Comparison of ENCODE assay signal across 17 mouse cellular contexts in the genomic region with DNA sequence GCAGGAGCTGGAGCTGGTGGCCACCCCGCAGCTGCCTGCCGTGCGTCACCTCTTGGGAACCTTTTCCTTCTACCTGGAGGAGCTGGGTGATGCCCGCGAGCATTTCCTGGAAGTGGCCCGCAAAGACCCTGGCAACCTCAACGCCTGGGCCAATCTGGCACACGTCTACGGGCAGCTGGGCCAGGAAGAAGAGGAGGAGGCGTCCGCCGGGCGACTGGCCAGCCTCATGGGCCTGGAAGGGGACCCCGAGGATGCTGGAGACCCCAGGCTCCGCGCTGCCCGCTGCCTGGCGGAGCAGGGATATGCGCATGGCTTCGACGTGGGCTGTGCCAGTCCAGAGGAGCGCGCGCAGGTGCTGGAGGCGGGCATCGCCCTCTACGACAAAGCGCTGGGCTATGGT. TPM values are rescaled to one million over a fixed set of nuclear protein-coding genes. Genes with fewer than 3 reads are reported as not detected.
DNase-seq lines count a peak whose midpoint lies in the region; ATAC-seq lines count a peak whose summit lies in the region.
"Had no signal": no experiment of that assay in that cellular context is flagged by ENCODE, and none has a peak within 500 bp of the region (broad histone marks: within the 10 kb centered on the region; RNA-seq: fewer than 3 reads in every experiment).

No protein-coding gene starts in this region.

- DNase-seq in heart, embryonic 10.5 days (ENCODE audit: low spot score), result no peak
- DNase-seq in heart, postnatal 4 days, result no peak
- DNase-seq in liver, result no peak
- DNase-seq in embryonic facial prominence, embryonic 14.5 days (ENCODE audit: low spot score), result no peak
- DNase-seq in urinary bladder, postnatal 36 days (ENCODE audit: low spot score in 2 of 2), result no peak
- no peak for DNase-seq in ovary, adult 18-20 months (ENCODE audit: low spot score)
- DNase-seq: gastrocnemius, postnatal 14 days; kidney, postnatal 4 days; thymus, adult 2 months had no signal

- ATAC-seq in liver, embryonic 15.5 days (ENCODE audit: insufficient read depth), result no peak
- ATAC-seq in embryonic facial prominence, embryonic 14.5 days (ENCODE audit: low read depth), result no peak
- ATAC-seq in limb, embryonic 15.5 days (ENCODE audit: insufficient number of reproducible peaks, low FRiP score, low TSS enrichment, low read depth), result no peak

- no peak overlapping the region for H3K9ac ChIP-seq in liver, embryonic 15.5 days
- H3K9ac ChIP-seq in embryonic facial prominence, embryonic 14.5 days (ENCODE audit: low read depth, low read length), result peak overlapping the region; percentile 19; the same call in 1 of the 2 replicates
- H3K9ac ChIP-seq in limb, embryonic 15.5 days, result no peak overlapping the region
- H3K9ac ChIP-seq: forebrain, embryonic 12.5 days had no signal

- peaks cover 88% of the 10 kb centered on the region for H3K27me3 ChIP-seq in heart, embryonic 10.5 days (ENCODE audit: insufficient read depth, poor library complexity, severe bottlenecking)
- peaks cover 78% of the 10 kb centered on the region for H3K27me3 ChIP-seq in liver, embryonic 15.5 days
- peaks cover 38% of the 10 kb centered on the region for H3K27me3 ChIP-seq in embryonic facial prominence, embryonic 14.5 days (replicated peaks; ENCODE audit: control insufficient read depth, insufficient read depth, low read length)
- H3K27me3 ChIP-seq in limb, embryonic 15.5 days, result peaks cover 45% of the 10 kb centered on the region

- peak overlapping the region; percentile 30; the same call in 1 of the 2 replicates for H3K4me2 ChIP-seq in liver, embryonic 15.5 days
- H3K4me2 ChIP-seq in embryonic facial prominence, embryonic 14.5 days (ENCODE audit: low read depth, low read length), result peak overlapping the region; percentile 20; the same call in 1 of the 2 replicates
- H3K4me2 ChIP-seq in limb, embryonic 15.5 days, result 0 out of 2 replicates have a peak overlapping the region, but pooled peaks have one; percentile 26
- H3K4me2 ChIP-seq: forebrain, embryonic 12.5 days had no signal

- no peaks in the 10 kb centered on the region for H3K9me3 ChIP-seq in heart, embryonic 10.5 days
- H3K9me3 ChIP-seq in liver, embryonic 15.5 days (replicated peaks), result no peaks in the 10 kb centered on the region
- no peaks in the 10 kb centered on the region for H3K9me3 ChIP-seq in embryonic facial prominence, embryonic 14.5 days (ENCODE audit: control insufficient read depth, low read length)
- H3K9me3 ChIP-seq in limb, embryonic 15.5 days, result no peaks in the 10 kb centered on the region
- H3K9me3 ChIP-seq: forebrain, embryonic 12.5 days had no signal

- no peak overlapping the region for H3K27ac ChIP-seq in heart, embryonic 10.5 days
- no peak overlapping the region for H3K27ac ChIP-seq in liver, embryonic 15.5 days (replicated peaks)
- no peak overlapping the region for H3K27ac ChIP-seq in embryonic facial prominence, embryonic 14.5 days (replicated peaks; ENCODE audit: low read depth, low read length)
- H3K27ac ChIP-seq in limb, embryonic 15.5 days, result no peak overlapping the region
- H3K27ac ChIP-seq: forebrain, embryonic 12.5 days had no signal

- WGBS in heart, embryonic 10.5 days, result 26% methylated on average over 27 of the region's 28 CpGs
- 27% methylated on average over 28 of the region's 28 CpGs for WGBS in liver, embryonic 15.5 days (ENCODE audit: insufficient replicate concordance)
- 38% methylated on average over 10 of the region's 28 CpGs for WGBS in embryonic facial prominence, embryonic 14.5 days
- 24% methylated on average over 28 of the region's 28 CpGs for WGBS in limb, embryonic 15.5 days

- H3K4me3 ChIP-seq in heart, embryonic 10.5 days, result peak overlapping the region; percentile 31; the same call in 1 of the 2 replicates
- no peak overlapping the region for H3K4me3 ChIP-seq in liver, embryonic 15.5 days (replicated peaks)
- H3K4me3 ChIP-seq in embryonic facial prominence, embryonic 14.5 days (ENCODE audit: low read depth, low read length), result peak overlapping the region; percentile 14; the same call in 1 of the 2 replicates
- peak overlapping the region; percentile 29 for H3K4me3 ChIP-seq in limb, embryonic 15.5 days
- H3K4me3 ChIP-seq: forebrain, embryonic 12.5 days had no signal

- H3K4me1 ChIP-seq in heart, embryonic 10.5 days, result peaks cover 6% of the 10 kb centered on the region
- H3K4me1 ChIP-seq in liver, embryonic 15.5 days (replicated peaks), result peaks cover 5% of the 10 kb centered on the region
- no peaks in the 10 kb centered on the region for H3K4me1 ChIP-seq in embryonic facial prominence, embryonic 14.5 days (ENCODE audit: control insufficient read depth, insufficient read depth, low read length)
- peaks cover 11% of the 10 kb centered on the region for H3K4me1 ChIP-seq in limb, embryonic 15.5 days
- H3K4me1 ChIP-seq: forebrain, embryonic 12.5 days had no signal

- no peaks in the 10 kb centered on the region for H3K36me3 ChIP-seq in heart, embryonic 10.5 days
- H3K36me3 ChIP-seq in liver, embryonic 15.5 days (replicated peaks), result no peaks in the 10 kb centered on the region
- H3K36me3 ChIP-seq in embryonic facial prominence, embryonic 14.5 days (ENCODE audit: control insufficient read depth, insufficient read depth, low read length), result no peaks in the 10 kb centered on the region
- no peaks in the 10 kb centered on the region for H3K36me3 ChIP-seq in limb, embryonic 15.5 days
- H3K36me3 ChIP-seq: forebrain, embryonic 12.5 days had no signal

RNA-seq across cellular contexts. Expression of a gene that starts 0.5 kb away (rescaled TPM):
- 0.23 and 0.79 TPM in 2 replicates for polyA plus RNA-seq in heart, embryonic 10.5 days (2016; fragmentation: Nextera tagmentation; extraction: Ambion mirVana)
- total RNA-seq in heart, postnatal 4 days (2021), result under 1 TPM; 0.38 to 0.45 TPM
- polyA plus RNA-seq in liver, embryonic 15.5 days (2015; fragmentation: Nextera tagmentation; extraction: Ambion mirVana), result 0.07 and 0.16 TPM in 2 replicates
- 2.6 and 3.5 TPM in 2 replicates for polyA plus RNA-seq in embryonic facial prominence, embryonic 14.5 days (2014; fragmentation: Nextera tagmentation; extraction: Ambion mirVana)
- 18.7 and 19.2 TPM in 2 replicates for polyA plus RNA-seq in limb, embryonic 15.5 days (2015; fragmentation: Nextera tagmentation; extraction: Ambion mirVana)
- total RNA-seq: neutrophil, adult 5-6 weeks had no signal
- polyA plus RNA-seq: C2C12; liver, adult 2 months had no signal

RNA-seq across cellular contexts. Expression of a gene that starts 5.7 kb away (rescaled TPM):
- polyA plus RNA-seq in heart, embryonic 10.5 days (2016; fragmentation: Nextera tagmentation; extraction: Ambion mirVana), result 0.80 TPM in 1 of 2 replicates, not detected in the other
- total RNA-seq in heart, postnatal 4 days (2021), result not detected
- not detected in 2 replicates for polyA plus RNA-seq in liver, embryonic 15.5 days (2015; fragmentation: Nextera tagmentation; extraction: Ambion mirVana)
- polyA plus RNA-seq in embryonic facial prominence, embryonic 14.5 days (2014; fragmentation: Nextera tagmentation; extraction: Ambion mirVana), result not detected in 2 replicates
- not detected in 2 replicates for polyA plus RNA-seq in limb, embryonic 15.5 days (2015; fragmentation: Nextera tagmentation; extraction: Ambion mirVana)
- total RNA-seq: adrenal gland, adult 18-20 months; gastrocnemius, postnatal 14 days; liver, adult 2 months; neutrophil, adult 5-6 weeks had no signal
- polyA plus RNA-seq: C2C12; heart, postnatal 0 days; liver, adult 2 months; thymus, adult 2 months had no signal

RNA-seq across cellular contexts. Expression of a gene that starts 28.2 kb away (rescaled TPM):
- polyA plus RNA-seq in heart, embryonic 10.5 days (2016; fragmentation: Nextera tagmentation; extraction: Ambion mirVana), result 14.9 and 16.9 TPM in 2 replicates
- 1 to 10 TPM; 6.7 to 7.4 TPM for total RNA-seq in heart, postnatal 4 days (2021)
- 4.8 and 5.2 TPM in 2 replicates for polyA plus RNA-seq in liver, embryonic 15.5 days (2015; fragmentation: Nextera tagmentation; extraction: Ambion mirVana)
- 12.2 and 12.4 TPM in 2 replicates for polyA plus RNA-seq in embryonic facial prominence, embryonic 14.5 days (2014; fragmentation: Nextera tagmentation; extraction: Ambion mirVana)
- 12.4 and 14.0 TPM in 2 replicates for polyA plus RNA-seq in limb, embryonic 15.5 days (2015; fragmentation: Nextera tagmentation; extraction: Ambion mirVana)

RNA-seq across cellular contexts. Expression of a gene that starts 56.0 kb away (rescaled TPM):
- 71.7 and 86.0 TPM in 2 replicates for polyA plus RNA-seq in heart, embryonic 10.5 days (2016; fragmentation: Nextera tagmentation; extraction: Ambion mirVana)
- 10 to 100 TPM; 21.6 to 23.9 TPM for total RNA-seq in heart, postnatal 4 days (2021)
- 31.1 and 41.9 TPM in 2 replicates for polyA plus RNA-seq in liver, embryonic 15.5 days (2015; fragmentation: Nextera tagmentation; extraction: Ambion mirVana)
- 71.2 and 80.9 TPM in 2 replicates for polyA plus RNA-seq in embryonic facial prominence, embryonic 14.5 days (2014; fragmentation: Nextera tagmentation; extraction: Ambion mirVana)
- 89.0 and 92.3 TPM in 2 replicates for polyA plus RNA-seq in limb, embryonic 15.5 days (2015; fragmentation: Nextera tagmentation; extraction: Ambion mirVana)
